Mouse (Mus musculus): ENCODE results near the gene Ppp1r9a. TPM values are rescaled to one million over a fixed set of nuclear protein-coding genes. Genes with fewer than 3 reads are reported as not detected.

Gene Ppp1r9a
- polyA plus RNA-seq, 1 experiment from 2014 or later = 16.3 TPM

DNA sequence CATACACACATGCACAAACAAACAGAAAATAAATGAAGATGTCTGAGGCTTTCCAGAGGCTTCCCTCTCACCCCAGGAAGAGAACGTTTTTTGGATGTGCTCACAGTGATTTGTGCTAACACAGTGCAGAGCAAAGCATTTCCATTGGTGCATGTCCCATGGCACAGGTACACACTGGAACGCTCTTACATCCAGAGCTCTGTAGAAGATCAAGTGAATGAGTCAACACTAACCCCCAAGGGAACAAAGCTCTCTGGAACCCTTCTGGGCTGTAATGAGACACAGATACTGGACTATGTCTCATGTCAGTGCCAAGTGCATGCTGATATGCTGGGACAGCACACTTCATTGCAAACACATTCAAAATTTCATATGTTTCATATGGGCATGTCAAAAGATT, 175.3 kb downstream of the Ppp1r9a start:
- Histone ChIP-seq H3K36me3 (peaks cover 3% of the 10 kb centered on the region; the same call in 1 of the 2 replicates), H3K9me3 (no peaks in the 10 kb centered on the region), H3K4me2 (no peak overlapping the region), H3K4me1 (peaks cover 3% of the 10 kb centered on the region; the same call in 1 of the 2 replicates), H3K9ac (no peak overlapping the region), H3K27me3 (no peaks in the 10 kb centered on the region), H3K27ac (no peak overlapping the region), H3K4me3 (no peak overlapping the region)
- 60% methylated on average over 2 of the region's 2 CpGs for WGBS
- ATAC-seq (ENCODE audit: insufficient number of reproducible peaks, low FRiP score, low TSS enrichment, low read depth) = no peak

DNA sequence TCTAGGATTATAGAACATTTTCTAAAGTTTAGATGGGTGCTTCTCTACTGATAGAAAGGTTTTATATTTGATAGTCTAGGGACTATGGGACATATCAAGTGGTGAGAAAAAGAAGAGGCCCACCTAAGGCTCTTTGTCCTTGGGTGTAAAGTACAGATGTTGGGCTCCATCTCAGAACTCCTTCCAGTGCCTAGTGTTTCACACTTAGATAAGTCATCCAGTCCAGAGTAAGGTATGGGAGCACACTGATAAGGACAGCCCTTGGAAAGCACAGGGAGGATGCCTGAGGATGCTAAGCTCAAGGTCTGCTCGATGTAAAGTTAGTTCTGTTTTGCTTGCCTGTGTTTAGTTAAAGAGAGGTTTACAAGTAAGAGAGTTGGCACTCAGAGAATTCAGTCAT, 176.4 kb downstream of the Ppp1r9a start:
- Histone ChIP-seq H3K9me3 (no peaks in the 10 kb centered on the region), H3K4me1 (peaks cover 3% of the 10 kb centered on the region; the same call in 1 of the 2 replicates), H3K27ac (no peak overlapping the region), H3K9ac (no peak overlapping the region), H3K4me3 (no peak overlapping the region), H3K36me3 (peaks cover 3% of the 10 kb centered on the region; the same call in 1 of the 2 replicates), H3K4me2 (no peak overlapping the region), H3K27me3 (no peaks in the 10 kb centered on the region)
- 80% methylated on average over 1 of the region's 1 CpGs for whole genome bisulfite sequencing
- no peak for ATAC-seq (ENCODE audit: insufficient number of reproducible peaks, low FRiP score, low TSS enrichment, low read depth)

DNA sequence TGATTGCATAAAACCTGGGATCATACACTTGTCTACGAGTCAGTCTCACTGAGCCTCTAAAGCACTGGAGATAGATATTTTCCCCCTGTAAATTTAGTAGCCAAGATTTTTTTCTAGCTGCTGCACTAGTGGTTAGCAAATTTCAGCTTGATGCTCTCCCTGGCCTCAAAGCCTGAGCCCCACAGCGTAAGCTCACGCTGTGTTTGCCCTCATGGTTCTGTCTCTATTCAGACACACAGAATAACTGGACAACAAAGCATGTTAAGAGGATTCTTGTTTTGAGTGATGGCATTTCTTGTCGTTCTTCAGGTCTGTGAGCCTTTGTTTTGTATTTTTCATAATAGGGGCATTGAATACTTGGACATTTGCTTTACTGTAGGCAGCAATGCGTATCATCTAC, 177.4 kb downstream of the Ppp1r9a start:
- H3K4me2 ChIP-seq = no peak overlapping the region
- no peak for ATAC-seq (ENCODE audit: insufficient number of reproducible peaks, low FRiP score, low TSS enrichment, low read depth)
- no peaks in the 10 kb centered on the region for H3K9me3 ChIP-seq
- H3K27me3 ChIP-seq = no peaks in the 10 kb centered on the region
- H3K4me3 ChIP-seq = no peak overlapping the region
- no peak overlapping the region for H3K9ac ChIP-seq
- peaks cover 3% of the 10 kb centered on the region; the same call in 1 of the 2 replicates for H3K4me1 ChIP-seq
- whole genome bisulfite sequencing = 78% methylated on average over 5 of the region's 5 CpGs
- H3K27ac ChIP-seq = no peak overlapping the region
- H3K36me3 ChIP-seq = no peaks in the 10 kb centered on the region

DNA sequence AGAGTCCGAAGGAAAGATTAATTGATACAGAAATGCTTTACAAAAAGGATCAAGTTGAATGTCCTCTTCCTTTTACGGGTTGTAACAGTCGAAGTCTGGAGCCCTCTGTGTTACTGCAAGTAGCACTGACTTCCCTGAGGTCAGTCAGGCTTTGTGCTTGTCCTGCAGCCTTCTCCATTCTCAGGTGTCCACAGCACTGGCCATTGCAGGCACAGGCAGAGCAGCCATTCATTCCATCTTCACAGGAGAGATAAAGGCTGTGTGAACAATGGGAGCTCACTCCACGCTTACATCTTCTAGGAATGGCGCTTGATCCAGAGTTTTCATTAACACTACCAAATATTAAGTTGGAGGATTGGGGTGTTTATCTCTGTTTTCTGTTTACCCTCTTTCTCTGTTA, 177.8 kb downstream of the Ppp1r9a start:
- ATAC-seq (ENCODE audit: insufficient number of reproducible peaks, low FRiP score, low TSS enrichment, low read depth) = no peak
- Histone ChIP-seq H3K27ac (no peak overlapping the region), H3K27me3 (no peaks in the 10 kb centered on the region), H3K36me3 (no peaks in the 10 kb centered on the region), H3K4me2 (no peak overlapping the region), H3K9me3 (no peaks in the 10 kb centered on the region), H3K4me1 (peaks cover 3% of the 10 kb centered on the region; the same call in 1 of the 2 replicates), H3K4me3 (no peak overlapping the region), H3K9ac (no peak overlapping the region)
- 74% methylated on average over 5 of the region's 5 CpGs for WGBS

DNA sequence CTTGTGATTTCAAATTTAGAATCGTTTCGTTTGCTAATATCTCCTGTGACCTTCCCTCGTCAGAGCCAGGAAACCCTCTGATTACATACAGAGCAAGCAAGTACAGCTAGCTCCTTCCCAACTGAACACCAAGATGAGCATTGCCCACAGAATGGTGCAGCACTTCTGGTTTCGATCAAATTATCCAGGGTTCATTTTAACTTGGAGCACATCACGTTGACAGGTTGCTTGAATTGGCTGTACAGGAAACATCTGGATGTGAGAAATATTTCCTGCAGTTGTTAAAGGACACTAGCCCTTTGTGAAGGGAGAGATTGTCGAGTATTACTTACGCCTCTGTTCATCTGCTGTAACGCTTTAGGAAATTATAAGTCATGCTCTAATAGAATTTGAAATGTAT, 178.4 kb downstream of the Ppp1r9a start:
- Histone ChIP-seq H3K36me3 (no peaks in the 10 kb centered on the region), H3K27ac (peak overlapping the region; percentile 59; the same call in 1 of the 2 replicates), H3K4me1 (peaks cover 3% of the 10 kb centered on the region; the same call in 1 of the 2 replicates), H3K9me3 (no peaks in the 10 kb centered on the region), H3K27me3 (no peaks in the 10 kb centered on the region), H3K9ac (no peak overlapping the region), H3K4me2 (no peak overlapping the region), H3K4me3 (no peak overlapping the region)
- 23% methylated on average over 8 of the region's 8 CpGs for WGBS
- no peak for ATAC-seq (ENCODE audit: insufficient number of reproducible peaks, low FRiP score, low TSS enrichment, low read depth)

DNA sequence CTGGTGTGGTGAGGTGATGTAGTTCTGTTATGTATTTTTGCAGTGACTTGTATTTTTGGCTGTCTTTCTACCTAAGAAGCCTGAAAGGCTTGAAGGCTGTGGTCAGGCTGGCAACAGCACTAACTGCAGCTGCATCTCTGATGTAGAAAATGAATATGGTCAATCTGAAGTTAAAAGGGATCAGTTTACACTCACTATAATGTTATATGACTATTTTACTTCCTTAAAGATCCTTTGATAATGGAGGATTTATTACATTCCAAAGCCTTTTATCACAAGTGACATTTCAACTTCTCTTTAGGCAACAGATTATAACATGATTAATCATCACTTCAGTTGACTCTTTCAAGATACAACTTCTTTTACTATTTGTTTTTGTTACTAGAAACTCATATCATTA, 179.4 kb downstream of the Ppp1r9a start:
- Histone ChIP-seq H3K4me1 (peaks cover 3% of the 10 kb centered on the region; the same call in 1 of the 2 replicates), H3K9me3 (no peaks in the 10 kb centered on the region), H3K36me3 (no peaks in the 10 kb centered on the region), H3K4me2 (no peak overlapping the region), H3K9ac (no peak overlapping the region), H3K4me3 (no peak overlapping the region), H3K27me3 (no peaks in the 10 kb centered on the region), H3K27ac (no peak overlapping the region)
- no peak for ATAC-seq (ENCODE audit: insufficient number of reproducible peaks, low FRiP score, low TSS enrichment, low read depth)

DNA sequence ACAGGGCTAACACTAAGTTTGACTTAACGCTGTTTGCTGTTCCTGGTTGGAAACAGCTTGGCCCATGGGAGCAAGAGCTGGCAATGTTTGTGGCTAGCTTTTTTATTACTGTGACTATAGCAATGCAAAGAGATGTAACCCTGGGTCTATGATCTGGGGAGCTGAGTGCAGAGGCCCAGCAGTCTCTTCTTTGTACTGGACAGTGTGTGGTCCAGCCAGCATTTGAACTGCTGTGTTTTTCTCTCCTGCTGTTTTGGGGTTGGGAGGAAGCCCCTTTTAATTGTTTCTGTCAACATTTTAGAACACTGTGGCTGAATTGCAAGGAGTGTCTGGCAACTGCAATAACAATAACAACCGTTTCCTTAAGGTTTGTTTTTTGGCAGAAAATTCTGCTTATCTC, 180.0 kb downstream of the Ppp1r9a start:
- Histone ChIP-seq H3K4me2 (no peak overlapping the region), H3K4me1 (peaks cover 3% of the 10 kb centered on the region; the same call in 1 of the 2 replicates), H3K4me3 (no peak overlapping the region), H3K27ac (no peak overlapping the region), H3K27me3 (no peaks in the 10 kb centered on the region), H3K9ac (no peak overlapping the region), H3K36me3 (no peaks in the 10 kb centered on the region), H3K9me3 (no peaks in the 10 kb centered on the region)
- no peak for ATAC-seq (ENCODE audit: insufficient number of reproducible peaks, low FRiP score, low TSS enrichment, low read depth)
- WGBS = 40% methylated on average over 2 of the region's 2 CpGs

DNA sequence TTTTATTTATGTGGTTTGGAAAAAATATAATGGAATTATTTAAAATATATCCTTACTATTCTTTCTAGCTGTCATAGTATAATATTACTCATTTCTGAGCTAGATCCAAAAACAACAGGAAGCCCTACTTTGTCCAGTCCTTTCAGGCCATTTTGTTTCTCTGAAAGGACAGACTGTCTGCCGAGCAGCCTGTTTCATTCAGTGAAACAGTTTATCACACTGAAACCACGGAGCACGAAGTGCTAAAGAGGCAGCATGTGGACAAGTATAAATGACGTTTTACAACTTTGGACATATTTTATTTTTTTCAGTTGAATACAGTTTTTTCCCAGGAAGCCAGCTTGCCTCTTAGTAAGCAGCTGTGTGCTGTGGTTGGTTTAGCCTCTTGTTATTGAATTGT, 181.2 kb downstream of the Ppp1r9a start:
- no peak overlapping the region for H3K27ac ChIP-seq
- H3K9me3 ChIP-seq = no peaks in the 10 kb centered on the region
- peaks cover 3% of the 10 kb centered on the region; the same call in 1 of the 2 replicates for H3K4me1 ChIP-seq
- H3K4me2 ChIP-seq = no peak overlapping the region
- H3K9ac ChIP-seq = no peak overlapping the region
- H3K27me3 ChIP-seq = no peaks in the 10 kb centered on the region
- H3K4me3 ChIP-seq = no peak overlapping the region
- ATAC-seq (ENCODE audit: insufficient number of reproducible peaks, low FRiP score, low TSS enrichment, low read depth) = no peak
- WGBS = 29% methylated on average over 4 of the region's 4 CpGs
- no peaks in the 10 kb centered on the region for H3K36me3 ChIP-seq

DNA sequence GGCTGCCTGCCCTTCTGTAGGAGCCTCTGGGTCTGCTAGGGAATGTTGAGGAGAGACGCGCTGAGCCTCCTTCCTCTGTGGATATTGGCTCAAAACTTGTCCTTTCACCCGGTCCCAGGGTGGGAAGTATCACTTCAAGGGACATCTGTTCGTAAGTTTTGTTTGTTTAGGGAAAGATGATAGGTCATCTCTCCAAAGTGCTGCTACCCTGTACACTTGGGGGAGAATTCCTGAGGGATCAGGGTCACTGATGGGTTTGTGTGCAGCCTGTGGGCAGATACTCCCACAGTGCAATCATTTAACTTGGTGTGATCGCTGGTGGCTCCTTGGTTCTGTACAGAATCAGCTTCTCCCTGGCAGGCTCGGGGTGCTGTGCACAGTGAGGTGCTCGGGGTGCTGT, 189.2 kb downstream of the Ppp1r9a start:
- no peak overlapping the region for H3K27ac ChIP-seq
- H3K27me3 ChIP-seq = no peaks in the 10 kb centered on the region
- H3K4me3 ChIP-seq = no peak overlapping the region
- H3K4me2 ChIP-seq = no peak overlapping the region
- H3K9me3 ChIP-seq = no peaks in the 10 kb centered on the region
- H3K4me1 ChIP-seq = peaks cover 10% of the 10 kb centered on the region
- no peaks in the 10 kb centered on the region for H3K36me3 ChIP-seq
- no peak overlapping the region for H3K9ac ChIP-seq
- WGBS = 82% methylated on average over 7 of the region's 7 CpGs
- ATAC-seq (ENCODE audit: insufficient number of reproducible peaks, low FRiP score, low TSS enrichment, low read depth) = no peak

DNA sequence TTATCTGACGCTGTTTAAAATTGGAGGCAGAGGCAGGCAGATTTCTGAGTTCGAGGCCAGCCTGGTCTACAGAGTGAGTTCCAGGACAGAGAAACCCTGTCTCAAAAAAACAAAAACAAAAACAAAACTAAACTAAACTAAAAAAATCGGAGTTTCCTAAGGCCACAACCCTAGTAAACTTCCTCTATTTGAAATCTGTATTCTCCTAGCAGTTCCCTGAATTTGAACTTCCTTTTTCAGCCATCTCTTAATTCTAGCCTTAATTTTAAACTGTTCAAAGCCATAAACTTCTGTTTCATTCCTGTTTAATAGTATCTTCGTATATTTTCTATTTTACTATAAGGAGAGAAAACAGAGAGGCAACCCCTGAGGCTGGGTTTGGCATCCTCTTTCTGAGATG, 190.1 kb downstream of the Ppp1r9a start:
- no peaks in the 10 kb centered on the region for H3K9me3 ChIP-seq
- H3K9ac ChIP-seq = no peak overlapping the region
- peaks cover 10% of the 10 kb centered on the region for H3K4me1 ChIP-seq
- no peak overlapping the region for H3K4me3 ChIP-seq
- no peaks in the 10 kb centered on the region for H3K36me3 ChIP-seq
- ATAC-seq (ENCODE audit: insufficient number of reproducible peaks, low FRiP score, low TSS enrichment, low read depth) = no peak
- WGBS = 79% methylated on average over 4 of the region's 4 CpGs
- no peak overlapping the region for H3K4me2 ChIP-seq
- H3K27me3 ChIP-seq = no peaks in the 10 kb centered on the region
- H3K27ac ChIP-seq = 0 out of 2 replicates have a peak overlapping the region, but pooled peaks have one; percentile 8

DNA sequence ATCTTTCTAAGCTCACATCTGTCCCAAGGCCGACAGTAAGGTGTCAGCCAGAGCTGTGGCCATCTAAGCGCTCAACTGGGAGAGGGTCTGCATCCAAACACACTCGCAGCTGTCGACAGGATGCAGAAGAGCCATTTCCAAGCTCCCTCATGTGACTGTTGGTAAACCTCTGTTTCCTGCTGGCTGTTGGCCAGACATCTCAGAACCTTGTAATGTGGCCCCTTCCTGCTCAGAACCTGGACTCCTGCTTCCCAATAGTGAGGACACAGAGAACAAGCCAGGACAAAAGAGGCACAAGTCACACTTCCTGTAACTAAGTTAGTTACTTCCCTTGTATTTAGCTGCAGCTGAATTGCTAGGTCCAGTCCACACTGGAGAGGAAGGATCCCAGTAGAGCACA, 190.8 kb downstream of the Ppp1r9a start:
- WGBS = 54% methylated on average over 4 of the region's 4 CpGs
- peak overlapping the region; percentile 8; the same call in 1 of the 2 replicates for H3K27ac ChIP-seq
- H3K4me3 ChIP-seq = no peak overlapping the region
- H3K4me1 ChIP-seq = peaks cover 10% of the 10 kb centered on the region
- H3K9me3 ChIP-seq = no peaks in the 10 kb centered on the region
- H3K27me3 ChIP-seq = no peaks in the 10 kb centered on the region
- no peaks in the 10 kb centered on the region for H3K36me3 ChIP-seq
- no peak for ATAC-seq (ENCODE audit: insufficient number of reproducible peaks, low FRiP score, low TSS enrichment, low read depth)
- H3K4me2 ChIP-seq = no peak overlapping the region
- H3K9ac ChIP-seq = no peak overlapping the region

DNA sequence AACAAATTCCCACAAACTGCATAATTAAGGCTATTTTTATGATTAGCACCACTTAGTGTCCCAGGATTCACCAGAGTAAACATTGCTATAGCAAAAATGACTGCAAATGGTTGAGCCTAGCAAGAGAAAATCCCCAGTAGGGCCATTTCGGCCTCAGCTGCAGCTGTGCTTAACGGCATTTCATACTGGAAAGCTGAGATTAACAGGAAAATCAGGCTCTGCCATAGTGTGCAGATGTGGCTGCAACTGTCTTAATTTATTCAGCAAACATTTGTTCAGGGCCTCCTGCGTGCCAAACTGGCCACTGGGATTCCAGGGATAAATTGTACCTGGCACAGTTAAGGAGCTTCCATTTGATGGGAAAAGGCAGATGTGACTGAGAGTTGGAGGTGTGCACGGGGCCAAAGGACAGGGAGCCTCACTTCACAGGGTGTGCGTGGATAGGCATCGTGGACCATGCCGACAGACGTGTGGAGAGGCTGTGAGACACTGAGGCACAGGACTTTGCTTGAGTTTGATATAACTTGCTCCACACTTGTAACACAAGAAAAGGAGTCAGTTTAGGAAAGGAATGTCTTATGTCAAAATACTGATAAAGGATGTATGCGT, 192.8 kb downstream of the Ppp1r9a start:
- no peaks in the 10 kb centered on the region for H3K9me3 ChIP-seq
- H3K27ac ChIP-seq = no peak overlapping the region
- H3K4me1 ChIP-seq = peaks cover 10% of the 10 kb centered on the region
- H3K4me3 ChIP-seq = no peak overlapping the region
- no peak for ATAC-seq (ENCODE audit: insufficient number of reproducible peaks, low FRiP score, low TSS enrichment, low read depth)
- H3K9ac ChIP-seq = no peak overlapping the region
- H3K27me3 ChIP-seq = no peaks in the 10 kb centered on the region
- 69% methylated on average over 9 of the region's 9 CpGs for WGBS
- H3K4me2 ChIP-seq = no peak overlapping the region
- no peaks in the 10 kb centered on the region for H3K36me3 ChIP-seq

DNA sequence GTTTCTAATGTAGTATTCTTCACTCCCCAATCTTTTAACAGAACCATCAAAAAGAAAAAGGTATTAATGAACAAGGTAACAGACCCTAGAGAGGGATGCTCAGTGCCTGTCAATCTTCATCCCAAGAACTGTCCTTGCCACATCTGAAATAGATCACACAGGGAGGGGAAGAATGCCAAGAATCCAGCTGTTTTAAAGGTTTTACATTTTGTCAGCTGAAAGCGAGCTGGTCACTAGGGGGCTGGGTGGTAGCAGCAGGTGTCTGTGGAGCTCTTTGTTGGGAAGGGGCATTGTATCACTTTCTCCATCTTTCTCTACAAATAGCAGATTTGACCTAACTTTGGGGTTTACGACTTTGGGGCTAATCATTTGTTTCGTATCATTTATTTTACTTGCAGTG, 194.6 kb downstream of the Ppp1r9a start:
- H3K27me3 ChIP-seq = no peaks in the 10 kb centered on the region
- peaks cover 10% of the 10 kb centered on the region for H3K4me1 ChIP-seq
- no peaks in the 10 kb centered on the region for H3K36me3 ChIP-seq
- H3K4me2 ChIP-seq = no peak overlapping the region
- WGBS = 55% methylated on average over 3 of the region's 3 CpGs
- H3K4me3 ChIP-seq = no peak overlapping the region
- no peak overlapping the region for H3K9ac ChIP-seq
- no peak overlapping the region for H3K27ac ChIP-seq
- no peaks in the 10 kb centered on the region for H3K9me3 ChIP-seq
- ATAC-seq (ENCODE audit: insufficient number of reproducible peaks, low FRiP score, low TSS enrichment, low read depth) = no peak

Data from limb, embryonic 15.5 days (tissue).